ENCODE assay signal across 8 mouse cellular contexts in the genomic region with DNA sequence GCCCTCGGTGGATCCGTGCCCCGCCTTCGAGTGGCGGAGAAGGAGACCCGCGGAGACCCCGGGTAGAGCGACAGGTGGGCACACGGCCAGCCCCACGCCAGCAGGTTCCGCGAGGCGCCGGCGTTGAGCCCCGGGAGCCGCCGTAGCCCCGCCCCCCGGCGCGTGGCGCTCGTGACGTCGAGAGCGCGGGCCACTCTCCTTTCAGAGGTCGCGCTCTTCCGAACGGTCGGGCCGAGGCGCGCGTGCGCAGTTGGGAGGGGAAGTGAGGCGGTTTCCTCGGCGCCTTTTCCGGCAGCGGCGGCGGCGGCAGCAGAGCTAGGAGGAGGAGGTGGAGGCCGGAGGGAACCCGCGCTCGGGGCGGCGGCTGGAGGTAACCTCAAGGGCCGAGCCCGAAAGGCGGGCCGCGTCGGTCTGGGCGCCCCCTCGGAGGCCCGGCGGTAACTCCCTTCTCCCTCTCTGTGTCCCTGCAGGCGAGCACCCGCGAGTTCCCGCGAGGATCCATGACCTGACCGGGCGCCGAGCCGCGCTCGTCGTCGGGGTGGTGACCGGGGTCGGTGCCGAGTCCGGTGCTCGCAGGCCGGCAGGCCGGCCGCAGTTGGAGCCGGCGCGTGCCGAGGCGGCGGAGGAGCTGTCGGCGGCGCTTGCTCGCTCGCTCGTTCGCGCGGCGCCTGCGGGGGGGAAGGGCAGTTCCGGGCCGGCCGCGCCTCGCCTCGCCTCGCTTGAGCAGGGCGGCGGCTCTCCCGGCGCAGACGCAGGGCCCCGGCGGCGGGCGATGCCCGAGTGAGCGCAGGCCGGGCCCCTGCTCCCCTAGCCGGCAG. TPM values are rescaled to one million over a fixed set of nuclear protein-coding genes. Genes with fewer than 3 reads are reported as not detected.
DNase-seq lines count a peak whose midpoint lies in the region; ATAC-seq lines count a peak whose summit lies in the region.

Arf6 (plus strand) TSS at position 297 of the 818 bp plus-strand sequence.
Gm9887 (minus strand) TSS at position 605 of the 818 bp plus-strand sequence.

- H3K4me2 ChIP-seq in hindbrain, embryonic 15.5 days, result peak within 1 kb of the TSS; percentile 98

- H3K9me3 ChIP-seq in hindbrain, embryonic 15.5 days, result no peaks in the 10 kb centered on the region

- WGBS in hindbrain, embryonic 15.5 days, result under 1% methylated on average over 91 of the region's 121 CpGs

- peak within 1 kb of the TSS; percentile 95 for H3K4me3 ChIP-seq in hindbrain, embryonic 15.5 days

- H3K9ac ChIP-seq in hindbrain, embryonic 15.5 days, result peak within 1 kb of the TSS; percentile 94

- no peaks in the 10 kb centered on the region for H3K36me3 ChIP-seq in hindbrain, embryonic 15.5 days

- H3K4me1 ChIP-seq in hindbrain, embryonic 15.5 days (replicated peaks), result peaks cover 33% of the 10 kb centered on the region

- ATAC-seq in hindbrain, embryonic 15.5 days (ENCODE audit: low FRiP score, low read depth), result peak; percentile 95

- peak within 1 kb of the TSS; percentile 92 for H3K27ac ChIP-seq in hindbrain, embryonic 15.5 days (replicated peaks)

- peak; percentile 95 for DNase-seq in R1 (ENCODE audit: low read depth, low spot score)
- peak; percentile 100 for DNase-seq in cerebellum, postnatal 25 days
- peak; percentile 97 to 98 for DNase-seq in frontal cortex, postnatal 36 days (ENCODE audit: low spot score in 2 of 2)
- peak; percentile 94 for DNase-seq in left cerebral cortex, adult 11 months (ENCODE audit: low spot score)
- DNase-seq in lung, postnatal 4 days, result peak; percentile 98 to 99
- DNase-seq in retina, postnatal 7 days (ENCODE audit: low read depth, low spot score), result peak; percentile 97
- DNase-seq in urinary bladder, adult 2 months (ENCODE audit: low spot score), result peak; percentile 98

- 0 out of 2 replicates have a peak, but pooled peaks cover 2% of the 10 kb centered on the region for H3K27me3 ChIP-seq in hindbrain, embryonic 15.5 days

RNA-seq across cellular contexts. Expression of gene Arf6, which starts in this region (rescaled TPM):
- polyA plus RNA-seq in hindbrain, embryonic 15.5 days (2015; fragmentation: Nextera tagmentation; extraction: Ambion mirVana), result 30.8 and 30.9 TPM in 2 replicates
- polyA plus RNA-seq in urinary bladder, adult 2 months (2012; rRNA removed), result 73.3 and 73.5 TPM in 2 replicates

RNA-seq across cellular contexts. Expression of gene Gm9887, which starts in this region (rescaled TPM):
- polyA plus RNA-seq in hindbrain, embryonic 15.5 days (2015; fragmentation: Nextera tagmentation; extraction: Ambion mirVana), result 0.89 and 1.5 TPM in 2 replicates
- polyA plus RNA-seq in urinary bladder, adult 2 months (2012; rRNA removed), result 0.69 TPM in 2 replicates

Comparison
In these comparisons a context has a peak if more than half of its experiments do, and no peak if none do; other contexts are left out.
1. Peak in every context shown above with its lines: DNase-seq, ATAC-seq, H3K4me3 ChIP-seq and H3K27ac ChIP-seq.